Mouse (Mus musculus) MEL-GATA-1-ER (cell line): ENCODE measurements around the gene Hexim1.

Experiments used
- DNase-seq: peaks from one replicate; pipeline ENCODE4 v3.0.0-alpha.2; 2012; ENCODE audit warnings: low read depth; ENCODE audit errors: extremely low read depth

Gene Hexim1

GRCm38 (mm10) chr11:103116959-103117590, 1.0 kb downstream of the Hexim1 start:
- DNase-seq, result peak; percentile 39

- DNase-seq, result peak; percentile 24
These were observed 1.6 kb downstream of the Hexim1 start for GRCm38 (mm10) chr11:103117591-103118009.

- DNase-seq, result no peak
These were observed 2.8 kb downstream of the Hexim1 start for GRCm38 (mm10) chr11:103118866-103119265.

- no peak for DNase-seq
These were observed 3.6 kb downstream of the Hexim1 start for GRCm38 (mm10) chr11:103119609-103120008.

- DNase-seq, result no peak
These were observed 4.3 kb downstream of the Hexim1 start for GRCm38 (mm10) chr11:103120315-103120714.

GRCm38 (mm10) chr11:103131701-103132575, 15.9 kb downstream of the Hexim1 start, which contains the start of gene Hexim2:
Gene Hexim2, plus strand, starts transcription at chr11:103132429.
- DNase-seq, result no peak

- peak; percentile 100 for DNase-seq
These were observed 16.8 kb downstream of the Hexim1 start for GRCm38 (mm10) chr11:103132576-103133455.

GRCm38 (mm10) chr11:103133456-103134185, 17.6 kb downstream of the Hexim1 start:
- DNase-seq, result no peak

GRCm38 (mm10) chr11:103134221-103134620, 18.2 kb downstream of the Hexim1 start:
- DNase-seq, result no peak

- peak; percentile 87 for DNase-seq
These were observed 20.1 kb downstream of the Hexim1 start for GRCm38 (mm10) chr11:103136039-103136577.

GRCm38 (mm10) chr11:103139951-103140762, 24.1 kb downstream of the Hexim1 start:
- DNase-seq, result no peak

GRCm38 (mm10) chr11:103140763-103141100, 24.7 kb downstream of the Hexim1 start:
- no peak for DNase-seq

- DNase-seq, result no peak
These were observed 25.3 kb downstream of the Hexim1 start for GRCm38 (mm10) chr11:103141101-103141943.

- DNase-seq, result no peak
These were observed 25.9 kb downstream of the Hexim1 start for GRCm38 (mm10) chr11:103141944-103142255.

- no peak for DNase-seq
These were observed 26.6 kb downstream of the Hexim1 start for GRCm38 (mm10) chr11:103142441-103143182.

- DNase-seq, result no peak
These were observed 28.6 kb downstream of the Hexim1 start for GRCm38 (mm10) chr11:103144309-103145285.

- no peak for DNase-seq
These were observed 30.4 kb downstream of the Hexim1 start for GRCm38 (mm10) chr11:103146386-103146785.
